Mouse (Mus musculus) granulocyte monocyte progenitor cell, adult 5-6 weeks (primary cell): ENCODE results near the gene Dph3. TPM values are rescaled to one million over a fixed set of nuclear protein-coding genes. Genes with fewer than 3 reads are reported as not detected.
"Not testable (repeated sequence)": the region's sequence is repeated elsewhere in the genome, so short reads cannot be mapped to it uniquely, and the experiment has no call there.

Source experiments
- ATAC-seq: replicated peaks from 2 replicates; pipeline ENCODE4 v1.8.0; 2016; ENCODE audit warnings: mild to moderate bottlenecking, moderate TSS enrichment, inconsistent platforms; ENCODE audit not compliant: poor library complexity, severe bottlenecking
- total RNA-seq, 2 experiments: library from RNA; stranded (forward) in 1 of 2; stranded (reverse) in 1 of 2; fragments of 200-712, 200-1000 nt in 1 of 2; fragments of >200 nt in 1 of 2; fragmentation: Nextera tagmentation in 1 of 2; gene quantifications; 2 replicates each; pipeline ENCODE4 v1.2.3; 2014 to 2017

Gene Dph3
- total RNA-seq, 2 experiments from 2014 or later, result 64.0 to 102 TPM

- not testable (repeated sequence) for ATAC-seq
These were observed 2.2 kb upstream of the Dph3 start for GRCm38 (mm10) chr14:32087584-32088248.

DNA sequence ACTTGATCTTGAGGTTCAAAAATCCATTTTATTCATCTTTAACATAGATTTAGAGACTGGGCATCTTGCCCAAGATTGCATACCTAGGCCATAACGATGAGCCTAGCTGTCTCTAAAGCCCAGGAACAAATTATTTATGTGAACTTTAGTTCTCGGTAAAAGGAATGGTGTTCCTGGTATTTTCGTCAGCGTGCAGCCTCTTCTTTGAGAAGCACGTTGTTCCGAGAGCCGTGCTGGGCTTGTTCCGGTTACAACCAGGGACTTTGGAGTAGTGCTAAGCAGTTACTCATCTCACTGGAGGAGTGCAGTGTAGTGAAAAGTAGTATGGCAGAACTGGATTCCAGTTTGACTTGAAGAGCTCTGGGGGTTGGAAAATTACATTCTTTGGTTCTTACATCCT is 697 bp upstream of the Dph3 start:
- no peak for ATAC-seq

- ATAC-seq, result peak; percentile 81
These were observed 606 bp downstream of the Dph3 start, which contains the start of gene Oxnad1 for GRCm38 (mm10) chr14:32084761-32085485. Oxnad1 (plus strand) TSS chr14:32085374.

- no peak for ATAC-seq
These were observed 2.1 kb downstream of the Dph3 start for GRCm38 (mm10) chr14:32083466-32083865.

GRCm38 (mm10) chr14:32082891-32083290 is 2.6 kb downstream of the Dph3 start:
- no peak for ATAC-seq

DNA sequence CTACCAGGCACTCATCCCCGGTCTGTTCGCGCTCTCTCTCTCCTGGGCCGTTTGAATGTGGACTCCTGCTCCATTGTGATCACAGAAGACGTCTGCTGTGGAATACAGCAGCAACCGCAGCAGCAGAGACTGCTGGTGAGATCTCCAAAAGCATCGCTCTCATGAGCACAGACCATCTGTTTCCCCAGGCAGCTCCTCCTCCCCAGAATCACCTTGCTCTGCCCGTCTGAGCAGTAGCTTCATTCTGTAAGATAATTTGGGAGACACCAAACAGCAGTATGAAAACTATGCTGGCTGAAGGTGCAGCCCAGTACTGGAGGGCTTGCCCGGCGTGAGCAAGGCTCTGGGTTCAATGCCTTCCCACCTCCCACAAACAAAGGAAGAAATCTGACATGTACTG is 4.5 kb downstream of the Dph3 start:
- no peak for ATAC-seq

DNA sequence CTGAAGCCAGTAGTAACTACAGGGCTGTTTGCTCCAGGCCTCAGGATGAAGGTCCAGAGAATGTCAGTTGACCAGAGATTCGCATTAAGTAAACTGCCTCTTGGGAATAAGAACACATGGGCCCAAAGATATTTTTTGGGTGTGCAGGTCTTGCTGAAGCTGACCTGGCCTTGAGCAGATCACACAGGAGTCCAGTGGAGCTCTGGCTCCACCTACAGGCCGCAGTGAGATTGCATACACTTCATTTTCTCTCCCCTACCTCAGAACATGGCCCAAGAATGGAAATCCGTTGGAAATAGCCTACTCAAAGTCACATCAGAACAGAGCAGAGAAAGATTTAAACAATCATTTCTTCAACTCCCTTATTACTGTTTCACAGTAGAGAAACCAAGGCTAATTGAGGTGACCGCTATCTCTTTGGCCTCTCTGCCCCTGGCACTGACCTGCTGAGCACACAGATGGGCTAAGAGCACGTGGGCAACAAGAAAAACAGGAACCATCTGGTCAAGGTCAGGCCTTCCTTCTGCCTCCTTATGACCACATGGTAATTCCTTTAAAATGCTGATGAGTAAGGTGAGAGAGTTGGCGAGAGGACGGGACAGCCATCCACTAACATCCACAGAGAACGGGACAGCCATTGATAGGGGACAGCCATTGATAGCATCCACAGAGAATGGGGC is 8.5 kb downstream of the Dph3 start:
- peak; percentile 76 for ATAC-seq

- ATAC-seq, result no peak
These were observed 11.6 kb downstream of the Dph3 start for GRCm38 (mm10) chr14:32073901-32074300.

GRCm38 (mm10) chr14:32073211-32073685 is 12.3 kb downstream of the Dph3 start:
- ATAC-seq, result peak; percentile 17; the same call in 1 of the 2 replicates

GRCm38 (mm10) chr14:32072807-32073206 is 12.7 kb downstream of the Dph3 start:
- ATAC-seq, result no peak

DNA sequence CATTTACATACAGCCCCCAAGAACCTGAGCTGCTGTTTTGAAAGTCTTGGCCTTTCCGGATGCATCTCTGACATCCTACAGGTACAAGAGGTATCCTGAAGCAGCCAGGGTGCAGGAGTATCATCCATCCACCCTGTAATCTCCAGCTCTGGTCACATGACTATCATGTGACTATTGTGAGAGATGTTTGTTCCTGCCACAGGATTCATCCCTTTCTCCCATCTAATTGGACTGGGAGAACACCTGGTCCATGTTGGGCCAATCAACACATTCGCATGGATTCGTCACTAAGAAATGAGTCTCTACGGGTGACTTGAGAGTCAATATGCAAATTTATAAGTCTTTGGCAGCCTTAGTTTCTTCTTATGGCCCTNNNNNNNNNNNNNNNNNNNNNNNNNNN is 24.1 kb downstream of the Dph3 start:
- no peak for ATAC-seq

DNA sequence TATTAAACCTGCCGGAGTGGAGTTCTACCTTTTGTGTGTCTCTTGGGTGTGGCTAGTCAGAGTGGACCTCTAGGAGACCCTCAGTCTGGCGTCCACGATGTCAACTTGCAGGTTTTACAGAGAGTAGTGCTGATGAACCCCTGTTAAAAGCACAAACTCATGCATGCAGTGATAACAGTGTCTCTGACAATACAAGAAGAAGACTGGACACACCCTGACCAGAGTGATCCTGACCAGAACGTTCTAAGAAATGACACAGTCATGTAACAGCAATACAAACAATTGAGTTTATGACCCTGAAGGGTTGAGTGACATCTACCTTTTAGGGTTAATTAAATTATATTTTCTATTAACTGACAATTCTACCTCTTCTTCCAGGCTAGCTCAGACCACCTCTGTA is 27.9 kb downstream of the Dph3 start:
- no peak for ATAC-seq

DNA sequence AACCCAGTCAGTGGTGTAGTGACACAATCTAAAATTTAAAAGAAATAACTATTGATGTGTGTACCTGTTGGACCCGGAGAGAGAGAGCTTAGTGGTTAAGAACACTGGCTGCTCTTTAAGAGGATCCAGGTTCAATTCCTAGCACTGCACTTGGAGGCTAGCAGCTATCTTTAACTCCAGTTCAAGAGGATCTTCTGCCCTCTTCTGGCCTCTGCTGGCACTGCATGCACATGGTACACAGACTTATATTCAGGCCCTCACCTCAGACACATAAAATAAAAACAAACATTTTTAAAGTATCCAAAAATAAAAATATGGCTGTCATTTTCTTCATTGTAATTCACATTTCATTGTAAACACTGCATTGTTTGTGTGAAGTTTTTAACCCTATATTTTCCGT is 28.9 kb downstream of the Dph3 start:
- no peak for ATAC-seq

DNA sequence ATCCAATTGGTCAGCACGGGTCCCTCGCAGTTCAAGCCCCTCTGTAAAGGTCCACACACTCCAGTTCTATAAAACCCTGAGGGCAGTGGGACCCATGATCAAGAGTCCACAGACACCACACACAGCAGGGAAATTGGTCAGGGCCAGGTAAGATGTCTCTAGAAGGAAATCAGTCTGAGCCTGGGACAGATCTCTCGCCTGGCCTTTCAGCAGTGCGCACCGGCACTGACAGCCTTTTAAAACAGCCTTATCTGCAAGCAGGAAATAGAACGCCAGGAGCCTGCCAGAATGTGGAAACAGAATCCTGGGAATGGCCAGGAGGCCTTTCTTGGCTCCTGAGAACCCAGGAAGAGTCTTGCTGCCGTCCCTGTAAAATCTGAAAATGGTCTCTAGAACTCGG is 29.7 kb downstream of the Dph3 start:
- no peak for ATAC-seq

- ATAC-seq, result no peak
These were observed 30.7 kb downstream of the Dph3 start for GRCm38 (mm10) chr14:32054788-32055187.

GRCm38 (mm10) chr14:32053895-32054294 is 31.6 kb downstream of the Dph3 start:
- no peak for ATAC-seq

GRCm38 (mm10) chr14:32050171-32050570 is 35.4 kb downstream of the Dph3 start:
- ATAC-seq, result no peak

DNA sequence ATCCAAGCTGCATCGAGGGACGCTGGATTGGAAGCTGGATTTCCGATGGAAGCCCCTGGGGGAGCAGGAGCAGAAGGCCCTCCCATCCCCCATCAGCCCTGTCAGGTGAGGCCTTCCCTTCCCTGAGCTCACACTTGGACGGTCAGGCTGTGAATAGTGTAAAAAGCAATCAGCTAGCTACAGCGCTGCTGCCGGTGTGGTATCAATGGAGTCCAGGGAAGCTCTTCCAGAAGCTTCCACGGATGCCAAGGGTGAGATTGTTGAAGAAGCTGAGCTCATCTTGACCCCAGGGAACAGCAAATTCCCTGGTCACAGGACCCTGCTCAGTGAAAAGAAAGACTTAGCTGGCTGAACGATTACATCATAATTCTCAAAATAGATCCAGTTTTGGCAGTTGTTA is 39.2 kb downstream of the Dph3 start:
- no peak for ATAC-seq

DNA sequence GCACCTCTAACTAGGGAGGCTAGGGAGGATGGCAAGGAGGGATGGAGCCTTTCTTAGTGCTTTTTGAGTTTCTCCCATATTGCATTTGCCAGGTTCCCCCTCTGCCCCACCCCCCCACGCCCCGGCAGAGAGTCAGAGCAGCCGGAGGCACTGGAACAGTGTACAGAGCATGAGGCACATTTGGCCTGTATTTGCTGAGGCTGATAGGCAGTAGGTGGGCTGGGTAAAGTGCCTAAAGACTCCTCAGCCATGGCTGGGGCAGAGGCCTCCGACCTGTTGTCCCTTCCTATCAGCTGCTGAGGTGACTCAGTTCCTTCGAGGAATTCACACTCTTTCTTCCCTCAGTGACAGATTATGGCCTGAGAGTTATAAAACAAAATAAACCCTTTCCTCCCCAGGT is 43.4 kb downstream of the Dph3 start:
- no peak for ATAC-seq

- ATAC-seq, result no peak
These were observed 47.8 kb downstream of the Dph3 start for GRCm38 (mm10) chr14:32037661-32038252.

DNA sequence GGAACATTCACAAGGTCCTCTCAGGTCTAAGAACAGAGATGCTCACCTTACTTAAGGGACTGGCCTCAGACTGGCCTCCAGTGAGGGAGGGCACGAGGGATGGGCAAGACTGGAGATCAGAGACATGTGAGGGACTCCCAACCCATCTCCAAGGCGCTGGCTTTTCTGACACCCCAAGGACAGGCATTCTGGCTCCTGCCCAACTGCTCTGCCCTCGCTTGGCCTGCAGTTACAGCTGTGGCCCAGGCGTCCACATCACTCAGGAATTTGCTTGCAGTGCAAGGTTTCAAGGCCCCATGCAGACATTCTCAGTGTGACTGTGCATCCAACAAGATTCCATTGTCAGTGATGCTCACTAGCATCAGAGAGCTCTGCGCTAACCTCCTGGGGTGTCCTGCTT is 49.0 kb downstream of the Dph3 start:
- no peak for ATAC-seq
